Mouse (Mus musculus): ENCODE measurements around the gene Cmah. TPM values are rescaled to one million over a fixed set of nuclear protein-coding genes. Genes with fewer than 3 reads are reported as not detected.

Gene Cmah
- polyA plus RNA-seq, 1 experiment from 2014 or later, result 0.21 TPM

Other genes with a start within 250 kb of the Cmah start
- 13.5 and 21.8 TPM in 2 replicates for gene Carmil1, start 46.6 kb upstream of the Cmah start, polyA plus RNA-seq (2016; fragmentation: Nextera tagmentation; extraction: Ambion mirVana)